Mouse (Mus musculus) c-Kit-positive CD71-positive TER-119-positive erythroid progenitor cells, embryonic 14.5 days (primary cell): ENCODE data around the gene Prl2c3.
"Not testable (repeated sequence)": the region's sequence is repeated elsewhere in the genome, so short reads cannot be mapped to it uniquely, and the experiment has no call there.

ENCODE experiments used
- DNase-seq: peaks from one replicate; pipeline ENCODE4 v3.0.0-alpha.2; 2013; ENCODE audit warnings: low spot score

Prl2c3 gene

DNA sequence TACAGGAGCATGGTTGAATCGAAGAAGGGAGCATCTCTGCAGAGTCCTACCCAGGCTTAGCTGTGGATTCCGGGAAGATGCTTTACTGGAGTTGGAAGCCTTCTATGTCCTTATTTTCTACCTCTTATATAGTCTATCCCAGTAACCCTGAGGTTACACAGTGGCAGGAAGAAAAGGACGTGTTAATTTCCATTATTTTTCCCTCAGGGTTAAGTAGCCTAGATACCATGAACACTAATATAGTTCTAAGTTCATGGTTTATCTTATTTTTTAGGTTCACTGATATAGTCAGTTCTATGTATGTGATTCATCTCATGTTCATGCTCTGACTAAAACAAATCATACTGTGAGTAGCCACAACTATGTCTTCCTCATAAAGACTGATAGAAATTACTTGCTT lies at the start of gene Prl2c3:
Prl2c3 (minus strand) TSS at position 101 of the 400 bp plus-strand sequence.
- not testable (repeated sequence) for DNase-seq

GRCm38 (mm10) chr13:12848254-12848653 lies 48.4 kb upstream of the Prl2c3 start:
- not testable (repeated sequence) for DNase-seq

DNA sequence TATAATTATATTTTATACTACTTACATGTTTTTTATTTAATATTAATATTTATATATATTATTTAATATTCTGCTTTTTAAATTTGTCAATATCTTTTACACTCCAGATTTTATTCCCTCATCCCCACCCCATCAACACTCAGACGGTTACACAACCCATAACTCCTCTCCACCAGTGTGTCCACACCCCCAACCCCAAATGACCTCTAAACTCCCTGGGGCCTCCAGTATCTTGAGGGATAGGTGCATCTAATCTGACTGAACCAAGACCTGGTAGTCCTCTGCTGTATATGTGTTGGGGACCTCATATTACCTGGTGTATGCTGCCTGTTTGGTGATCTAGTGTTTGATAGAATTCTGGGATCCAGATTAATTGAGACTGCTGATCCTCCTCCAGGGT lies 44.8 kb upstream of the Prl2c3 start:
- DNase-seq = not testable (repeated sequence)

GRCm38 (mm10) chr13:12837546-12837945 lies 37.7 kb upstream of the Prl2c3 start:
- DNase-seq = not testable (repeated sequence)

- no peak for DNase-seq
These were observed 31.9 kb upstream of the Prl2c3 start for GRCm38 (mm10) chr13:12831769-12832168.

DNA sequence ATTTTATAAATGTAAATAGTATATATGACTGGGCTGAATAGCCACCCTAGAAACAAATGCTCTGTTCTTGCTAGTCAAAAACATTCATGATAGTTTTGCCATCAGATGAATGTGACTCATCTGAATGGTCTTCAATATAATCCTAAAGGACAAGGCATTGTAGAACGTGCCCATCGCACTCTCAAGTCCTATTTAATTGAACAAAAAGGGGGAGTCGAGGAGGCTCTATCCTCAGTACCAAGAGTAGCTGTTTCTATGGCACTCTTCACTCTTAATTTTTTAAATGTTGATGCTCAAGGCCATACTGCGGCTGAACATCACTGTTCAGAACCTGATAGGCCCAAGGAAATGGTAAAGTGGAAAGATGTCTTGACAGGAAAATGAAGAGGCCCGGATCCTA lies 29.2 kb upstream of the Prl2c3 start:
- DNase-seq = no peak

DNA sequence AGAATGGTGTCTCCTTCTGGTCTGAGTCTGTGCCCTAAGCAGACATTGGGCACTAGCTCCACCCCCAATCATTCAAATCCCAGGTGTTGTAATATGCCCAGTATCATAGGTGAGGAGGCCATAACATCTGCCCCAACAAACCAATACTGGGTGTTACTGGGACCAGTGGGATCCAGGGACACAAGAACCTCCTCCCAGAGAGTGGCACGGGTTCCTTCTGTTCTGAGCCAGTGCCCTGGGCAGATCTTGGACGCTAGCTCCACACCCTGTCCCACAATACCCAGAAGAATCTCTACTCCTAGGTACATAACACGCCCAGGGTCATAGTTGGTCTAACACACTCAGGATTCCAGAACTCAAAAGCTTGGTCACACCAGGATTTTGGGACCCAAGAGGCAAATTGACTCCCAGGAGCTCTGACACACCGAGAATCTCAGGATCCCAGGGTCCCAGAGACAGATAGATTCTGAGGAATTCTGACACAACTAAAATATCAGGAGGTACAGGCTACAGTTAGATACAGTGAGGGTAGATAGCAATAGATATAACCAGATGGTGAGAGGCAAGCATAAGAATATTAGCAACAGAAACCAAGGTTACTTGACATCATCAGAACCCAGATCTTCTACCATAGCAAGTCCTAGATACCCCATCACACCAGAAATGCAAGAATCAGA lies 24.8 kb upstream of the Prl2c3 start:
- DNase-seq = not testable (repeated sequence)

GRCm38 (mm10) chr13:12813734-12814424 lies 14.0 kb upstream of the Prl2c3 start:
- DNase-seq = not testable (repeated sequence)

DNA sequence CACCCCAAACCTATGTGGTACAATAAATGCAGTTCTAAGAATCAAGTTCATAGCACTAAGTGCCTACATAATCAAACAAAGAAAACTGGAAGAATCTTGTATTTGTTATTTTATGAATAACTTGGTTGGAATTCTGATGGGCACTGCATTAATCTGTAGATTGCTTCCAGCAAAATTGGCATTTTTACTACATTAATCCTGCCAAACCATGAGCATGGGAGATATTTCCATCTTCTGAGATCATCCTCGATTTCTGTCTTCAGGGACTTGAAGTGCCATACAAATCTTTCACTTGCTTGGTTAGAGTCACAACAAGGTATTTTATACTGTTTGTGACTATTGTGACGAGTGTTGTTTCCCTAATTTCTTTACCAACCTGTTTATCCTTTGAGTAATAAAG lies 9.7 kb upstream of the Prl2c3 start:
- no peak for DNase-seq

GRCm38 (mm10) chr13:12808793-12809512 lies 9.1 kb upstream of the Prl2c3 start:
- not testable (repeated sequence) for DNase-seq

GRCm38 (mm10) chr13:12806496-12806895 lies 6.6 kb upstream of the Prl2c3 start:
- DNase-seq = not testable (repeated sequence)

- DNase-seq = not testable (repeated sequence)
These were observed 30.3 kb downstream of the Prl2c3 start for GRCm38 (mm10) chr13:12769442-12770091.
